Mouse (Mus musculus) right cerebral cortex, postnatal 10 days (tissue): ENCODE measurements around the gene Dab1.

Experiments used
- DNase-seq, 2 experiments: peaks; one replicate each; pipeline ENCODE4 v3.0.0; 2021; ENCODE audit warnings: low spot score in 2 of 2

Dab1 gene

DNA sequence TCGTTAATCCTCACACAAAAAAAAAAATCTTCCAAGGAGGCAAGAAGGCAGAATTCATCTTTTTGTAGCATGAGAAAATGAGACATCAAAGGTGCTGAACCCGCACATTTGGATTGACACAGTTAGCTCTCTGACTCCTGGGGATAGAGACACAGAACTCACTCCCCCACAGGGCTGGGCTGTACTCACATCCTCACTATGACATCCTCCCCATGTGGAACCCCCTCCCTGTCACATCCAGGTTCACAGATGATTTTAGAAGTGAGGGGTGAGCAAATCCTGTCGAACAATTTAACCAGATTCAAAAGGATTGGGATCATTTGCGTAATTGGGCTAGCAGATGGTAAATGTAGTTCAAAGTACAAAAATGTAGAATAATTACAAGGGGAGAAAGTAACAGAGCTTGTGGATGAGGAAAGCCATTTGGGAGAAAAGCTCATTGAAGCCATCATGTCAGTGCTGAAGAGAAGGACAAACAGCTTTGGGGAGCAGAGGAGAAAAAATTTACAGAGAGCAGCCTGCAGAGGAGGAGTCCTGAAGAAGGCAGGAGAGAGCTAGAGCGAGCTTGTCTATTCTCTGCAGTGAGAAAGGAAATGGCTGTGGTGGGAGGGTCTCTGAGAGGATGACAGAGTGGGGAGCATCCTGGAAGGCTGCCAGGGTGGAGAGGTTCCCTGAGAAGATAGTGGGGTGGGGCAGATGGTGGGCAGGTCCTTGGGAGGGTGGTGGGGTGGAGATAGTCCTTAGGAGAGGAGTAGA is 890.2 kb downstream of the Dab1 start:
- DNase-seq: no peak

DNA sequence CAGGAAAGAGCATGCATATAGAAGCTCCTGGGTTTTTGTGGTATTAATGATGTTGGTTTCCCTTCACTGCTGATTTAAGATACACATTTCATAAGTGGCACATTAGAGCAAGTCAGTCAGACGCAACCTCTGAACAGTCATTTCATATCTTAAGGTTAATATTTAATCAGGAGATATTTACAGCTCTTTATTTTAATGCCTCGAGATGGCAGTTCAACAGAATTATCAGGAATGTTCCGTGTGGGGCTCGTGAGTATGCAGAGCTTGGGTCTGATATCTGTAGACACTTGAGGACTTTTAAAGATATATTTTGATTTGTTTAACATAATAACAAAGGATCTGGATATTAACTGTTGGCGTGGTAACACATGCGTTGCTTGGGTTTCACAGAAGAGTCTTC is 892.7 kb downstream of the Dab1 start:
- no peak for DNase-seq

DNA sequence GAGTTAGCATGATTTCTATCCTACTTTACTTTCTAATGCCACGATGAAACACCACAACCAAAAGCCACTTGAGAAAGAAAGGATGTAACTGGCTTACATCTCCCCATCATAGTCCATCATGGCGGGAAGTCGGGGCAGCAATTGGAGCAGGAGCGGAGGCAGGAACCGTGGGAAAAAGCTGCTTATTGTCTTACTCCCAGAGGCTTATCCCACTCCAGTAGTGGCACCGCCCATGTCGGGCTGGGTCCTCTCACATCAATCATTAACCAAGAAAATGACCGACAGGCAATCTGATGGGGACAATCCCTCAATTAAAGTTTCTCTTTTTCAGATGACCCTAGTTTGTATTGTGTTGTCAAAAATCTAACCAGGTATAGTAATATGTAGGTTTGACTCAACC is 893.4 kb downstream of the Dab1 start:
- DNase-seq: no peak

DNA sequence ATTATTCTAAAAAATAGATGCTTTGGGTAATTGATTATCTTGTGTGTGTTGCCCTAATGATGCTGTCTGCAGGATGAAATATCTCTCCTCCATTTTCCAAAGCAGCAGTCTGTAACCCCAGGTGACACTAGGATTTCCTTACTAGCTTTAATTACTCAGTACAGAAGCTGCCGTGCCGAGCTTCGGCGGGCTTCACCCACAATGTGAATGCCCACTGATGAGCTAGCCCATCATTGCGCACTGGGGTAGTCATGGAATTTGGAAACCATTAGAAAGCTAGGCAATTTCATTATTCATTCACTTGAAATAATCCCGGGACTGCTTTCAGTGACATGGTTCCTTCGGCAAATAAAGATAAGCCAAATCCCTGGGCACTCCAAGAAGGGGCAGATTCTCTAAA is 894.5 kb downstream of the Dab1 start:
- no peak for DNase-seq

DNA sequence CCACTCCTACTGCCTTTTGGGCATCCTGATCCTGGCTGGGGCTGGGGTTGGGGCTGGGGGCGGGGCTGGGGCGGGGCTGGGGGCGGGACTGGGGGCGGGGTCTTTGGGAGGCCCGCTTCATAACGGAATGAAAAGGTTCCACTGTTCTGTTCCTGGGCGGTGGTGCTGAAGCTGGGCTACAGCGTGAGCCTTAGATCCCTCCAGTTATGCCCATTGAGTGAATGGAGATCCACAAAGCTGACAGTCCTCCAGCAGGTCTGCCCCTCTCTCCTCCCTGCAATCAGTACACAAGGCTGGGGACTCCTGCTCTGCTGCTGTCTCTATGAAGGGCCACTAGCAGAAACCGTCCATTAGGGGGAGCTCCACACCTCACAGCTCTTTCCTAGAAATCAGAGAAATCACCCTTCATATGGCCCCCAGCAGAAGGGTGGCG is 895.4 kb downstream of the Dab1 start:
- no peak for DNase-seq

DNA sequence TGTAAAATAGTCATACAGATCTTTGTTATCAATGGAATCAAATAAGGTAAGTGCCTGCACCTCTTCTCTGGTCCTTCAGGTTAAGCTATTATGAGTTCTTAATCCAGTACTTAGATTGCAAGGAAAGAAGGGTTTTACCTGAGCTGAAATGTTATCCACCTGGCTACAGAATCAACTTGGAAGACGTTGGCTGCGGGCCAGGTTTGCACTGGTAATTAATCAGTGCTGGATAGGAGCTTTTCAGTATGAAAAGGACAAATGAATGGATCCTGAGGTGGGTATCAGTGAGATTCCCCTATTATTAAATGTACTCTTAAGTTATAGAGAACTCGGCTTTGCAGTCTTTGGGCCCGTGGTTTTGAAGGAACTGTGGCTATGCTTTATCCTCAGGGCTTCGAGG is 896.5 kb downstream of the Dab1 start:
- no peak for DNase-seq

DNA sequence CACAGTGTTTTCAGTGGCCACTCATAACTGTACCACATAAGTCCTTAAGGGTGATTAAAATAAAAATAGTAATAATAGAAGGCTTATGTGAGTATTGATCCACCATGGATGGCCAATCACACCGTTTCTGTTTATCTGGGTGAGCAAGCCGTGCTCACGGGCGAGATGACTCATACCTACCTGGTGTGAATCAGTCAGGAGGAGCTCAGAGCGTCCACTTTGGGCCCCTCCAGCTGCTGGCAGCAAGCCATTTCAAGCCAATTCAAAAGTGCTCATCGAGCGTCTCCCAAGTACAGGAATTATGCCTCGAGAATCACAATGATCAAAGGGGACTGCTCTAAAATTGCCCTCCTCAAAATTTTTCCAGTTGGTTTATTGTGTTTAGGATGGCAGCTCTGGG is 903.2 kb downstream of the Dab1 start:
- peak in 1 of 2 experiments; percentile 43 for DNase-seq

DNA sequence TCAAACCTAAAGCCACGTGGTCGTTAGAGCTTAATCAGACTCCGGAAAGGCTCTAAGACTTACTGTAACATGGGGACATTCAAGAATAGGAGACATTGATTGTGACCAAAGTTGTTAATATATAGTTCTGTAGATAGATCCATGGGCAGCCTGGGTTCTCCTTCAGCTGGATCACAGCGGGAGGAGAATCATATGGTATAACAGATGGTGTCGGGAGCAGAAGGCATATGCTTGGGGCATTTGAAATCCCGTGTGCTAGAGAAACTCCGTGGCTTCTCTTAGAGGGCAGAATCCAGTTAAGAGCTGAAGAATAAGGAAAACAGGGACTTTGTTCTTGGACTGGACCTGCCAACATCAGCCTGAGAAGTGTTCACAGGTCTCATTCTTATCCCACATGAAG is 904.6 kb downstream of the Dab1 start:
- DNase-seq: no peak

DNA sequence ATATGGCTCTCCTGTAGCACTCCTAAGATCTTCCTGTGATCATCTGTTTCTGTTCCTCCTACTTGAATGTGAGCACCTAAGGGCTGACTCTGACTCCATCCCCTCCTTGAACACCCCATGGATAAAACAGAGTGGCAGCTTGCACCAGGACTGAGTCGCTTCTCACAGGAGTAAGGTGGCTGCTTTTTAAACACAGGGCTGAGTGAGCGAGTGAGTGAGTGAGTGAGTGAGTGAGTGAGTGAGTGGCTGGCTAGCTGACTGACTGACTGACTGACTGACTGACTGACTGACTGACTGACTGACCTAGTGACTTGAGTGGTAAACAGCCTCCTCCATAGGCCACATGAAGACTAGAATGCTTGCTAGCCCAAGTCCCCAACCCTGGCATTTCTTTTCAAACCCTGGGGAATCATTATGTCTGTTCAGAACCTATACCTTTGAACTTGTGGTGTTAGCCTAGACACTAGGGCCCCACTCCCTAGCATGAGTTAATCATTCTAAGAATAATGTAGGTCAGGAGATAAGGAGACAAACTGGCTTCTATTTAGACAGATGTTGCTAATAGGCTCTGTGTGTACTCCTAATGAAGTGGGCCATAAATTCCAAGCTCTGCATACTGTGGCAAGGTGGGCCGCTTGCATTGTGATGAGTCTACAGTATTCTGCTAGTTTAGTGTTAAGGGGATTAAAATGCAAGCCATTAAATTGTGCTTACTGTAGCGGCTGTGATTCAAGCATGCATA is 910.9 kb downstream of the Dab1 start:
- DNase-seq: no peak

DNA sequence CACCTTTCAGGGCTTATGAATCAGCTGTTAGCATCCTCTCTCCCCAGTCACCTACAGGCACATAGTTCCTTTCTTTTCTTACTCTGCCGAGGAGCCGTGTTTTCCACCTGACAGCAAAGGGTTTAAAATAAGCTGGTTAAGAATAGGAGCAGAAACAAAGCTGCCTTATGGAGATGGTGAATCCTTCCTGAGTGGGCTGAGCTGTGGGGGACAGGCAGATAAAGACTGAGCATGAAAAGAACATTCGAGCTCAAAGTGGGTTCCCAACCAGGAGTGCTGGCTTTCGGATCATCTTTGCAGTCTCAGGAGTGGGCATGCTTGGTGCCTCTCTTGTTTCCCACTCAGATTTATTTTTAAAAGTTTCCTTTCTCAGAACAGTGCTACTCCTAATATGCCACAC is 913.7 kb downstream of the Dab1 start:
- peak; percentile 49 to 73 for DNase-seq

DNA sequence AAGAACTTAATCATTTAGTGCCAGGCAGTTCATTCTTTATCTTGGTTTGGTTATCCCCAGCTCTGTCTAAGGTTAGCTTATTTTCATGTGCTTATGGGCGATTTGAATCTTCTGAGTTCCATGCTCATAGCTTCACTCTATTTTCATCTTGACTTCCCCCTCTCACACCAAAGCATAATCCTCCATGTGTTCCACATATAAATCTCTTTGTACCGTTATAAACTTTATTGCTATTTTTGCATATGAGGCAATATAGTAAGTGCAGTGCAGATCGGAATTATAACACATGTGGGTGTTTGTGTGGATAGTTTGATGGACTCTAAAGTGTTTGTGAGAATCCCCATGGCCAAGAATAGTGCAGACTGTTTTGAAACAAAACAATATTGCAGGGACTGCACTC is 919.3 kb downstream of the Dab1 start:
- DNase-seq: no peak

DNA sequence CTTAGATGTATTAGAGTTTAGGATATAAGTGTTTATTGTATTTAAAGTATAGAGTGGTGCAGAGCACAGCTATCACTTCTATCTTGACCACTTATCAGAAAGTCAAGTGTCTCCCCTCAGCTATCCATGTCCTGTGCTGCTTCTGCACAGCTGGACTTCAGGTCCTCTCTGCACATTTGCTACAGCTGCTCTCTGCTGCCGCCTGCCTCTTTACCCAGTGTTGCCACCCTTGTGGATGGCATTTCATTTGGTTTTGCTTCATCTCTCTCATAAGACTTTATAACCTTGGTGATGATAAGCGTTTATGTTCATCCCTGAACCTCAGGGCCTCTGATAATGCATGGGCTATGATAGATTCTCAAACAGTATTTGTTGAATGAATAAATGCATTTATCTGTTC is 919.9 kb downstream of the Dab1 start:
- no peak for DNase-seq

DNA sequence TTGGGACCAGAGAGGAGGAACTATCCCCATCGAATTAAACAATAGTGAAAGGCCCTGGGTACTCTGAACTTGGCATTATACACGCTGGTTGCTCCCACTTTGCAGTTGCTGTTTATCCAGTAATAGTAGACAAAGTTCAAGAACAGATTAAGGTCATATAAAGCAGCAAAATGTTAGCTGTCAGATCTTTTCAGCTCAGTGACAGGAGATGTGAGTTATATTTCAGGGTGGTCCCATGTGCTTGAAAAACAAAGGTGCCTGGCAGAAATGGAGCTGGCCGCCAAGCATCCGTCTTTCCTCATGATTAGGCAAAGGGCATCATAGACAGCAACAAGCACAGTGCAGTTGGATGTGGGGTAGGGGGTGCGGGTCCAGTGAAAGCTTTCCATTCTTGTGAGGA is 927.9 kb downstream of the Dab1 start:
- DNase-seq: no peak

DNA sequence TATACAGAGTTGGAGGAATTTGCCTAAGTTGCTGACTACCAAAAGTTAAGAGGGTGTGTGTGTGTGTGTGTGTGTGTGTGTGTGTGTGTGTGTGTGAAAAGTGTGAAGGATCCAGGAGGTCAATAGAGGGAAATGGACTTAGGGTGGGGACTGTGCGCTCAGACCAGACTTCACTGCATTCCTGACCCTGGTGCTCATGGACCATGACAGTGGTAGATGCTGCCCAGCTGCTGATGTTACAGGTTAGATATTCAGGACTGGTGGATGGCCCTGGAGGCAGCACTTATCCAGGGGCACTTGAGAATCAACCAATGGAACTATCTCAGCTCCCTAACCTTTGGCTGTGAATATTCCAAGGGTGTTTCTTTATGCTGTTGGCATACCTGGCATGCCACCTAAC is 929.1 kb downstream of the Dab1 start:
- no peak for DNase-seq

DNA sequence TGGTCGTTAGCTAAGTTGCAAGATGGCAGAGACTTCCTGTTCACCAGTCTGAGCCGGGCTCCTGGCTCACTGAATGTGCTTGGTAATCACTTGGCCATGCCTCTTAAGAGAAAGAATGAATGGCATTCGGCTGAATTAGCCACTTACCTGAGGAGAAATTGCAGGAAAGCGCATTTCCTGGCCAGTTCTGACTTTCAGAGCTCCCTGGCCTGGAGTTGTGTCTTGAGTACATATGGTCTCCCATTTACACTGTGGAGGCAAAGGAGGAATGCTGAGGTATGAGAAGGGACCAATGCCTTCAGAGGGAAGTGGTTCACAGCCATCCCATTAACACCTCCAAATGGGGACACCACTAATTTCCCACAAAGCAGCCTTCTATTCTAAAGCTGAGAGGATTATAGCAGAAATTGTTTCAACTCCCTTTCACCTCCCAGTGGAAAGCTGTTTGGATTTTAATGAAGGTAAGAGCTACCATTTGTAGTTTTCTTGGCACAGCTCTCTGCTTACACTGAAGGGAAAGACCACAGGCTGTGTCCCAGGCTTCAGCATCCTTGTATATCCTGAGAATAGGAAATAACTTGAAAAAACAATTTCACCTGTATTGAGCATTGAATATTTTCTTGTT is 931.5 kb downstream of the Dab1 start:
- DNase-seq: no peak

DNA sequence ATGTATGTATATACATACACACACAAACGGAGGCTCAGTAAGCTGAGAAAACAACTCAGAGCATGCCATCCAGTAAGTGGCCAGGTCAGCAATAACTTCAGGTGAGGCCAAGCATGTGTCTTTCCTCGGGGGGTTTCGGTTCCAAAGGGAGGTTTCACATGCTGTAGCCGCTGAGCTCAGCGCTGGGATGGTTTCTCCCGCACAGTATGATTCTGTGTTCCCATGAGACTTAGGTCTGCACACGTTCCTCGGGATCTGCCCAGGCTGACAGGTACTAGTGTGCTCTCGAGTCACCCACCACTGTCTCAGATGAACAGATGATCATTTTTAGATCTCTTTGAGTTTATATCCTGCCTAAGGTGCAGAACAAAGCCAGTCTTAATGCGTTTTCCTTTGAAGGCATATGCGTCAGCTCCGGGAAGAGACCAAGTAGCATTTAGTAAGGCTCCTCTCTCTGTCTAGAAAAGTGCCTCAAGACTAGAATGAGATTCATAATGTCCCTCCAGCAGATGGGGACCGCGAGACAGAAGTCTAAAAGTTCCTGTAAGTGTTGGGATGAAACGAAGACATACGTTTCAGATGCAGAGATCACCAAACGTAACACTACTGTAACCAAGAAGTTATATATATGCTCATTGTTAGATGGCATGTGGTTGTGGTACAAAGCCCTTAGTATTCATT is 932.4 kb downstream of the Dab1 start:
- DNase-seq: no peak

DNA sequence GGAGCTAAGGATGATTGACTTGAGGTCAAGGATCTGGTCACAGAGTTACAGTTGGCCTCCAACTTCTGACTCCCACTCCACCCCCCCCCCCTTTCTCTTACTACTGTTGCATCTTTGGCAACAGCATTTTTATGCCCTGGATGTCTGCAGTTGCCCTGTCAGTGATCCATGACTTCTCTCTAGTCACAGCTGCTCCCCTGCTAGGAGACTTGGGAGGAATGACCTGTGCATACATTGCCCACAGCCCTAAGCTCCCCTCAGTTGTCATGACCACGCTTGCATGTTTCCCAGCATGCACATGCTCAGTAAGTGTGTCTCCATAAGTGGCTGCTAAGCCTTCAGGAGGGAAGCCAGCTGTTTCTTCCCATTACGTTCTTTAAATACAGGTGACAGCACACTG is 936.2 kb downstream of the Dab1 start:
- DNase-seq: no peak

DNA sequence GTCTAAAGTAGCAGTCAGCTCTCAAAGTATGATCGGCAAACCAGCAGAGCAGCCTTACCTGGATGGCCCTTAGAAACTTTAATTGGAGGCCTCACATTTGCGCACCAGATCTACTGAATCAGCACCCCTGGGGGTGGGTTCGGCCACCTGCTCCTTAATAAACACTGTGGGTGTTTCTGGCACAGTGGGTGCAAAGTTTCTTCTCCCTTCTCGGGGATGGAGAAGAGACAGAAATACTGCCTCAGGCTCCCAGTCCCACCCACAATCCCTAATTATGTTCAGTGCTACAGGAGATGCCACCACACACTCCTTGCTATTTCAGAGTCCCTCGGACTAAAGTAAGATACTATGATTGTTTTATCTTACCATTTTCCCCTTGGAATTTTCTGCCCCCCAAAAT is 944.4 kb downstream of the Dab1 start:
- DNase-seq: no peak

DNA sequence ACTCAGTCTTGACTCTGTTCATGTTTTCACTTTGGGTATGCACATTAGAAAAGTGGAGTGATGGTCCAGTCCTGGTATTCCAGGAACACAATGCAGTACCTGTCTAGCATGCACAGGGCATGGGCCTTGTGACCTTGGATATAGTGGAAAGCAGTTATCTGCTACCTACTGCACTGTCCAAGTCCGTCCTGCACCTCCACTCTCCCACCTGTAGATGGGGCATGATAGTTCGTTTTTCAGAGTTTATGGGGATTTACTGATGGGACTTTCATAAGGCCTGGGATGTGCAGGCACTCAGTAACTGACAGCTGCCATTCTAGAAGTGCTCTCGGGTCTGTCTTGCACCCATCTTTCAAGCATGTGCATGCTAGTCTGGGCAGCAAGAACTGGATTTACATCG is 951.4 kb downstream of the Dab1 start:
- DNase-seq: no peak

DNA sequence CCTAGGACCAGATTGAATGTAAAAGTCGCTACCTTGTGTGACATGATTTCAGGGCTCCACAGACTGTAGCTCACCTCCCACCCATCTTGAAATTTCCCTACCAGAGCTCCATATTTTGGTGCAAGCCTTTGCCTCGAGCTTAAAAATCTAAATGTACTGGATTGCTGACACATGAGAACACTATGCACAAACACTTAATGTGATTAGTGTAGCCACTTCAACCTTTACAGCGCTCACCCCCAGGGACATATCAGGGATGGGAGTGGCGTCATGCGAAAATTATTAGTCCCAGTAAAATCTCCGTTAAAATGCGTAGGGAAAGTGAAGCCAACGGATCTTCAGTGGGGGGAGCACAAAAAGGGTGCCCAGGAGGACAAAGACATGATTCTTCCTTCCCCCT is 953.3 kb downstream of the Dab1 start:
- no peak for DNase-seq

DNA sequence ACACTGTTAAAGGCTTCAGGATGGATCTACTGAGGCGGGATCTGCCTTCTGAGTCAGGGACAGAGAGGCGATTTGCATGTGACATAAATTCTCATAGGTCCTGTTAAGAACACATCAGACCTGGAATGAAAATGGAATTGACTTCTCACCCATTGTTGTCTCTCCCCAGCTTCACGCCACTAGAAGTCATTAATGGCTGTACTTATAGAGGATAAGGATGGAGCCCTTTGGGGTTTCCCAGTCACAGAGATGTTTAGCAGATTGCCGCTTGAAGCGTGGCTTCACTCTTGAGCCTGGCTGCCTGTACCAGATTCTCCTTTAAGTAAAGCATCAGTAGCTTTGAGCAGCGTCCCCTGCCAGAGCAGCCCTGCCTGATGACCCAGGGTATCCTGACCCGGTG is 954.3 kb downstream of the Dab1 start:
- no peak for DNase-seq

DNA sequence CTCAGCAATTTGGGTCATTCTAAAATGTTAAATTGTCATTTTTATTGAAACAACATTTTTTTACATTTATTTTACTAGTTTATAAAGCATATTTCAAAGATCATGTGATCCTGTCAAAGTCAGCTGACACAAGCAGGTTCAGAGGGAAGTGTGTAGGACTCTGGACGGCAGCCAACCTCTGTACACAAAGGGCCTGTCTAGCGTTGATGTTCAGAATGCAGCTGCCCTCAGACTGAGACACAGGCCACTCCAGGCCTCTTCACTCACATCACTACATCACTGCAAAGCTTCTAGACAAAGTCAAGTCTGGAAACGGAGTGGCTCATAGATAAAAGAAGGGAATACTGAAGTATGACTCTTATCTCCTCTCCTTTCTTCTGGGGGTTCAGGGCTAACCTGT is 959.2 kb downstream of the Dab1 start:
- peak in 1 of 2 experiments; percentile 46 for DNase-seq
